Mouse (Mus musculus) intestine, embryonic 15.5 days (tissue): ENCODE measurements around the gene Rnase13. TPM values are rescaled to one million over a fixed set of nuclear protein-coding genes. Genes with fewer than 3 reads are reported as not detected.

Experiments
- ATAC-seq: fragments of 200-750 bp; cut with Nextera tagmentation; 2 replicates; pipeline ENCODE4 v1.8.0; 2017; ENCODE audit warnings: moderate TSS enrichment, moderate library complexity
- H3K27ac ChIP-seq: fragments of 300-500 bp; sonication (generic); 2 replicates; pipeline ENCODE4 v1.5.1; 2015; ENCODE audit warnings: mild to moderate bottlenecking, inconsistent platforms
- H3K27me3 ChIP-seq: fragments of 300-500 bp; sonication (generic); replicated peaks from 2 replicates; pipeline ENCODE4 v1.6.1; 2015; ENCODE audit warnings: inconsistent platforms
- H3K36me3 ChIP-seq: fragments of 300-500 bp; sonication (generic); 2 replicates; pipeline ENCODE4 v1.6.1; 2015; ENCODE audit warnings: inconsistent platforms
- H3K4me1 ChIP-seq: fragments of 300-500 bp; sonication (generic); replicated peaks from 2 replicates; pipeline ENCODE4 v1.6.1; 2015; ENCODE audit warnings: inconsistent platforms
- H3K4me2 ChIP-seq: fragments of 300-500 bp; sonication (generic); replicated peaks from 2 replicates; pipeline ENCODE4 v1.6.1; 2015; ENCODE audit warnings: mild to moderate bottlenecking, inconsistent platforms
- H3K4me3 ChIP-seq: fragments of 300-500 bp; sonication (generic); replicated peaks from 2 replicates; pipeline ENCODE4 v1.5.1; 2015; ENCODE audit warnings: inconsistent platforms
- H3K9ac ChIP-seq: fragments of 300-500 bp; sonication (generic); 2 replicates; pipeline ENCODE4 v1.6.1; 2015; ENCODE audit warnings: inconsistent platforms
- H3K9me3 ChIP-seq: fragments of 300-500 bp; sonication (generic); 2 replicates; pipeline ENCODE4 v1.6.1; 2016; ENCODE audit warnings: inconsistent platforms
- WGBS: fragments of 180-500 bp; shearing (Covaris S2); methylation state at CpG from one replicate; pipeline ENCODE4 v1.1.7; 2015; 5-methylcytosine and 5-hydroxymethylcytosine counted together
- polyA plus RNA-seq: library from polyadenylated mRNA; unstranded; fragments of >200 nt; fragmentation: Nextera tagmentation; extraction: Ambion mirVana; gene quantifications from 2 replicates; pipeline ENCODE4 v1.2.1, GENCODE M21; 2015

Gene Rnase13
- polyA plus RNA-seq, 1 experiment from 2014 or later: not detected

DNA sequence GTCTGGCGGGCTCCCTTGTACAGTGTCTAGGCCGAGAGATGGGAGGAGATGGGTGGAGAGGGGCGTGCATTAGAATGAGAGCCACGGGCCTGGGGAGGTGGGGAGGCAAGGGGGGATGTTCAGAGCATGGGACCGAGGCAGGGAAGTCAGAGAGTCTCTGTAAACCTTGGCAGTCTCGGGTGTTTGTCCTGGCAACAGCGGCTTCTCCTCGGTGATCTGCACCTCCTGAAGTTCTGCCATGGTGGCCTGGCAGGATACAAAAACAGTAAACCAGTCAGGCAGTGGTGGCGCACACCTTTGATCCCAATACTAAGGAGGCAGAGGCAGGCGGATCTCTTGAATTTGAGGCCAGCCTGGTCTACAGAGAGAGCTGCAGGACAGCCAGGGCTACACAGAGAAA, 11.3 kb downstream of the Rnase13 start:
- 89% methylated on average over 10 of the region's 10 CpGs for WGBS
- 0 out of 2 replicates have a peak, but pooled peaks cover 2% of the 10 kb centered on the region for H3K27me3 ChIP-seq
- ATAC-seq: no peak

DNA sequence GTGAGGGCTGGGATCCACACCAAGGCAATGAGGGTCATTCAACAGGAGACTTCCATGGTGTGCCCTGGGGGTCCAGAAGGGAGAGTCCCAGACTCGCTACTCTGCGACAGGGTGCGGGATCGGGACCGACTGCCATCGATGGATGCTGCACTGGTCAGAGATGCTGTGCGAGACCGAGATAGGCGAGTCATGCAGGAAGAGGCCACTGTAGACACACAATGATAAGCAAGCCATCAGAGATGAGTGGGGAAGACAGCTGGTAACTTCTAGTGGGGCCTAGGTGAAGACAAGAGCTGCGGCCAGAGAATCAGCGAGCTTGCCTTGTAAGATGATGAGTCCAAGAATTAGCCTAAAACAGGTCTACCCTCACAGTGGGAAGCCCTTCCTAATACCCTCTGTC, 16.5 kb downstream of the Rnase13 start:
- no peak overlapping the region for H3K9ac ChIP-seq
- 92% methylated on average over 11 of the region's 11 CpGs for WGBS

More for the DNA sequence above, 11.3 kb downstream of the Rnase13 start:
- Histone ChIP-seq H3K27ac (no peak overlapping the region), H3K9me3 (no peaks in the 10 kb centered on the region), H3K4me1 (peaks cover 14% of the 10 kb centered on the region), H3K4me3 (no peak overlapping the region), H3K36me3 (no peaks in the 10 kb centered on the region), H3K9ac (no peak overlapping the region), H3K4me2 (no peak overlapping the region)

GRCm38 (mm10) chr14:51904706-51905105, 17.9 kb downstream of the Rnase13 start:
- no peaks in the 10 kb centered on the region for H3K9me3 ChIP-seq
- no peak overlapping the region for H3K4me2 ChIP-seq
- ATAC-seq: no peak
- H3K27ac ChIP-seq: no peak overlapping the region
- H3K4me1 ChIP-seq: 0 out of 2 replicates have a peak, but pooled peaks cover 4% of the 10 kb centered on the region
- no peak overlapping the region for H3K4me3 ChIP-seq
- H3K27me3 ChIP-seq: no peaks in the 10 kb centered on the region
- 65% methylated on average over 7 of the region's 7 CpGs for WGBS
- no peak overlapping the region for H3K9ac ChIP-seq
- no peaks in the 10 kb centered on the region for H3K36me3 ChIP-seq

More for the DNA sequence above, 16.5 kb downstream of the Rnase13 start:
- H3K9me3 ChIP-seq: no peaks in the 10 kb centered on the region
- no peak overlapping the region for H3K4me3 ChIP-seq
- 0 out of 2 replicates have a peak, but pooled peaks cover 4% of the 10 kb centered on the region for H3K4me1 ChIP-seq
- H3K4me2 ChIP-seq: no peak overlapping the region
- no peak for ATAC-seq
- no peak overlapping the region for H3K27ac ChIP-seq
- H3K36me3 ChIP-seq: no peaks in the 10 kb centered on the region
- H3K27me3 ChIP-seq: no peaks in the 10 kb centered on the region

DNA sequence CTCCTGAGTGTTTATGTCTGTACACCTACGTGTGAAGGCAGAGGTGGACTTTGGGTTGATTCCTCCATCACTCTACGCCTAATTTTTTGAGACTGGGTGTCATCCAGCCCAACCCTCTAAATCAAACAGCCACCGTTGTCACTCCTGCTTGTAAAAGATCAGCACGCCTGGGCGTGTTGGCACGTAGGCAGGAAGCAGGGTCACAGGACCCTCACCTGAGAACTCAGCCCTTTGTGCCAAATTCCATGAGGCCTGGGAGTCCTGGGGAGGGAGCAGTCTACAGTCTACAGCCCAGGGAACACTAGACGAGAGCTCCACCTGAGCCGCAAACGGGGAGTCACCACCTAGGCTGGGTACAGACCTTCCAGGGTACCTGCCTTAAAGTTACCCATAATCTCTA, 18.8 kb downstream of the Rnase13 start:
- Histone ChIP-seq H3K4me2 (no peak overlapping the region), H3K4me1 (0 out of 2 replicates have a peak, but pooled peaks cover 4% of the 10 kb centered on the region), H3K27me3 (no peaks in the 10 kb centered on the region), H3K36me3 (no peaks in the 10 kb centered on the region), H3K4me3 (no peak overlapping the region), H3K27ac (no peak overlapping the region), H3K9me3 (no peaks in the 10 kb centered on the region), H3K9ac (no peak overlapping the region)
- ATAC-seq: peak; percentile 71
- WGBS: 72% methylated on average over 9 of the region's 9 CpGs

GRCm38 (mm10) chr14:51902806-51903710, 19.5 kb downstream of the Rnase13 start:
- no peaks in the 10 kb centered on the region for H3K27me3 ChIP-seq
- no peak overlapping the region for H3K9ac ChIP-seq
- H3K4me2 ChIP-seq: no peak overlapping the region
- 0 out of 2 replicates have a peak, but pooled peaks cover 4% of the 10 kb centered on the region for H3K4me1 ChIP-seq
- no peaks in the 10 kb centered on the region for H3K36me3 ChIP-seq
- no peaks in the 10 kb centered on the region for H3K9me3 ChIP-seq
- ATAC-seq: peak; percentile 65
- 53% methylated on average over 9 of the region's 9 CpGs for WGBS
- H3K4me3 ChIP-seq: no peak overlapping the region
- 0 out of 2 replicates have a peak overlapping the region, but pooled peaks have one; percentile 2 for H3K27ac ChIP-seq

- 93% methylated on average over 1 of the region's 1 CpGs for WGBS
- Histone ChIP-seq H3K27ac (no peak overlapping the region), H3K9me3 (no peaks in the 10 kb centered on the region), H3K36me3 (no peaks in the 10 kb centered on the region), H3K27me3 (no peaks in the 10 kb centered on the region), H3K9ac (no peak overlapping the region), H3K4me2 (no peak overlapping the region), H3K4me1 (0 out of 2 replicates have a peak, but pooled peaks cover 4% of the 10 kb centered on the region), H3K4me3 (no peak overlapping the region)
- ATAC-seq: no peak
Observed at GRCm38 (mm10) chr14:51899351-51899750, 23.2 kb downstream of the Rnase13 start.

DNA sequence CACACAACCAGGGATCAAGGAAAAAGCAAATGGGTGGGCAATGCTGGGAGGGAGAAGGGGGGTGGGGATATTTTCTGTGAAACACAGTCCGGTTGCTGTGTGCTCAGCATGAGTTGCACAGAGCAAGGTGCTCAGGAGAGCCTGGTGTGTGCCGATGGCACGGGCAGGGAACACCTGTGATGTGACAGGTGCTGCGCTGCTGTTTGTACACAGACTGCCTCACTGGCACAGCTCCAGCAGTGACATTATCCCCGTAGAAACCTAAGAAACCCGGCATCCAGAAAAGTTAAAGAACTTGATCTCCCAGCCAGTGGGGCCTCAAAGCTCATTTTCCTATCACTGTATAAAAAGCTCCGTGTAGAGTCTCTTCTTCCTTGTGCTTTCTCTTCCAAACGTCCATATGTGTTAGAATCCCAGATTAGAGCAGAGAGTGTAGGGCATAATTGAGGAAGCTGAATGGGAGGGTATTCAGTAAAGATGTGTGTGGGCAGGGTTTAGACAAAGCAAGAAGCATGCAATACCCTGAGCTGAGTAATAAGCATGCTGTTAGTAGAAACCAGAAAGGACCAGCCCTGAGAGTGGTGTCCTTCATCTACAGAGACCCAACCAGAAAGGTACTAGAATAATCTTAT, 25.9 kb downstream of the Rnase13 start:
- H3K4me1 ChIP-seq: no peaks in the 10 kb centered on the region
- no peak overlapping the region for H3K4me3 ChIP-seq
- ATAC-seq: peak; percentile 66
- peaks cover 5% of the 10 kb centered on the region for H3K36me3 ChIP-seq
- H3K9me3 ChIP-seq: no peaks in the 10 kb centered on the region
- no peak overlapping the region for H3K4me2 ChIP-seq
- H3K9ac ChIP-seq: no peak overlapping the region
- H3K27me3 ChIP-seq: no peaks in the 10 kb centered on the region
- no peak overlapping the region for H3K27ac ChIP-seq
- 61% methylated on average over 8 of the region's 8 CpGs for WGBS

DNA sequence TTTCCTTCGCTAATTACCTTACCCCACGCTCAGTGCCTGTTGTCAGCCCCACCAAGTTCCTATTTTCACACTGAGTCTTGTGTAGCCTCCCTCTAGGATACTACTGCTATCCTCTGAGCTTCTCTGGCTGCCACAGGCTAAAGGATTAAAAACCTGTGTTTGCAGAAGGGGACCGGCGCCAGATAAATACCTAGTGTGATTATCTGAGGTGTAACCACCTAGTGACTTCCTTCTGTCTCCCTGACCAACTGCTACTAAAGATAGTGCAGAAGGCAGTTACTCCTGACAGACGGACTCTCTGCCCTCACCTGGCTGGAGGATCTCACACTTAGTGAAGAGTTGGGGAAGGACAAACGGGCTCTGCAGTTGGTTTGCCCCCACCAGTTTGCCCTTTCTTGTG, 26.6 kb downstream of the Rnase13 start:
- no peak overlapping the region for H3K27ac ChIP-seq
- H3K9ac ChIP-seq: no peak overlapping the region
- peak; percentile 39; the same call in 1 of the 2 replicates for ATAC-seq
- H3K4me1 ChIP-seq: no peaks in the 10 kb centered on the region
- no peak overlapping the region for H3K4me2 ChIP-seq
- no peaks in the 10 kb centered on the region for H3K9me3 ChIP-seq
- 66% methylated on average over 6 of the region's 6 CpGs for WGBS
- H3K36me3 ChIP-seq: peaks cover 12% of the 10 kb centered on the region
- H3K27me3 ChIP-seq: no peaks in the 10 kb centered on the region
- H3K4me3 ChIP-seq: no peak overlapping the region

GRCm38 (mm10) chr14:51895071-51895470, 27.5 kb downstream of the Rnase13 start:
- no peaks in the 10 kb centered on the region for H3K9me3 ChIP-seq
- no peak overlapping the region for H3K4me2 ChIP-seq
- WGBS: 75% methylated on average over 14 of the region's 14 CpGs
- no peaks in the 10 kb centered on the region for H3K27me3 ChIP-seq
- no peak for ATAC-seq
- no peak overlapping the region for H3K4me3 ChIP-seq
- no peak overlapping the region for H3K9ac ChIP-seq
- H3K27ac ChIP-seq: no peak overlapping the region
- H3K36me3 ChIP-seq: peaks cover 19% of the 10 kb centered on the region
- no peaks in the 10 kb centered on the region for H3K4me1 ChIP-seq

- ATAC-seq: peak; percentile 21; the same call in 1 of the 2 replicates
- no peaks in the 10 kb centered on the region for H3K4me1 ChIP-seq
- H3K4me2 ChIP-seq: no peak overlapping the region
- 64% methylated on average over 3 of the region's 3 CpGs for WGBS
- H3K36me3 ChIP-seq: peaks cover 31% of the 10 kb centered on the region
- H3K27me3 ChIP-seq: no peaks in the 10 kb centered on the region
- H3K9ac ChIP-seq: no peak overlapping the region
- no peaks in the 10 kb centered on the region for H3K9me3 ChIP-seq
- H3K27ac ChIP-seq: no peak overlapping the region
- no peak overlapping the region for H3K4me3 ChIP-seq
Observed at GRCm38 (mm10) chr14:51893809-51894208, 28.8 kb downstream of the Rnase13 start.

DNA sequence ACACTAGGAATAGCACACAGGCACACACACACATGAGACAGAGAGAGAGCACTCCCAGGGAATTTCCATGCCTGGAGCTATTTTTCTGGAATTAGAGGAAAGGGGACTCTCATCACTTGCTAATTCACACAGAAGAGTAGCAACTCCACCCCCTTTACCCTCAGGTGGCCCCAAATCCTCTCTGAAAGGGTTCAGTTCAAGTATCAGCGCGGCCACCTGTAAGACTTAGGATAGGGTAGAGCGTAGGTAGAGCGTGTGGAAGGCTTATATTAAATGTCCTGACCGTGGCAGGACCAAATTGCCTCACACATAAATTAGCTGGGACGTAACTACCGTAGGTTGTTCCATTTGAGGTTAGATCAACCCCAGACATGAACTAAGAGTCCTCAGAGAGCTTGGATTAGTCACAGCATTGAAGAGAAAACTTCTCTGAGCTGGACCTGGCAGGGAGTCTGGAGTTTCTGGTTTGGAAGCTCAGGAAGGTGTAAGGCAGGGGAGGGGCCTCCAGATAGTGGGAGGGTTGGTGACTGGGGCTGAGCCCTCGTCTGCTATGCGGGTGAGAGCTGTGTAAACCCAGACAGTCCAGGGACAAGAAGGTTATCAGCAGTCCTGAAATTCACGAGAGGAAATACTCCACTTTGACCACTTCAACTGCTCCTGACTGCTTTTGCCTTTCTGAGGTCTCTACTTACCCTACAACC, 29.3 kb downstream of the Rnase13 start:
- 31% methylated on average over 10 of the region's 10 CpGs for WGBS

More for the DNA sequence above, 29.3 kb downstream of the Rnase13 start:
- Histone ChIP-seq H3K4me2 (no peak overlapping the region), H3K27me3 (no peaks in the 10 kb centered on the region), H3K36me3 (peaks cover 31% of the 10 kb centered on the region), H3K9ac (no peak overlapping the region), H3K4me3 (no peak overlapping the region), H3K4me1 (no peaks in the 10 kb centered on the region), H3K9me3 (no peaks in the 10 kb centered on the region), H3K27ac (no peak overlapping the region)
- ATAC-seq: peak; percentile 59; the same call in 1 of the 2 replicates
